Mouse (Mus musculus): ENCODE measurements at regions not wholly inside any gene's neighbourhood (a gene's known extent, or its start where the extent isn't known, plus 50 kb on each side); places are given as distances from the start of the nearest gene placed in this dataset.
"Not testable (repeated sequence)": the region's sequence is repeated elsewhere in the genome, so short reads cannot be mapped to it uniquely, and the experiment has no call there.

DNA sequence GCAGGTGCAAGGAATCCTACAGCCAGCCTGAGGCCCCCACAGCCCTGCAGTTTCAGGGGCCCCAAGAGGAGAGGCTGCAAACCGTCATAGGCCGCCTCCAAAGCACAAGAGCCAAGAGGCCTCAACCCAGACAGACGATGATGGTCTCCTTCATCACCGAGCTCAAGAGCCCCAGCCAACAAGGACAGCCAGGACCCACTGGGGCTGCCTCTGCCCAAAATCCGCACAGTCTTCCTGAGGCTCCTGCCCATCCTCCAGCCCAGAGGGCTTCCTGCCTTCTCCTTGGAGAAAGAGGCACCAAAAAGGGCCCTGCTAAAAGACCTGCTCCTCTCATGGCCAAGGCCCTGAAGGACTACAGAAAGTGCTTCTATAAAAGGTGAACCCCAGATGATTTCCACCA is 112.3 kb downstream of the Nus1 start:
- DNase-seq = not testable (repeated sequence)

DNA sequence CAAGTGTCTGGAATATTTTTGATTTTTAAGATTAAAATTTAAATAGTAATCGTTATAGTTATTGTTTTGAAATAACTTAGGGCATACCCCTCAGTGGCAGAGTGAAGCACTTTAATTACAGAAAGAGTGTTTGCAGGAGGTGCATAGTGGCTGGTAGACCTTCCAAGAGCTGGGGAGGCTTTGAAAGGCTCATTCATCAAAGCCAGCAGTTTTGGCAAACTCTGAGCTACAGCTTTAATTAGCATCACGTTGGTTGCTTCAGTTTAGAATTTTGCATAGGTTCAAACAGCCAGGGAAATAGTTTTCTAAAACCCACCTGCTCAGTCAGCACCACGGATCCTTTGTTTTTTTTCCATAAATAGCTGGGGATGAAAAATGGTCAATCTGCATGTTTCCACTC is 113.5 kb downstream of the Nus1 start:
- DNase-seq = no peak

DNA sequence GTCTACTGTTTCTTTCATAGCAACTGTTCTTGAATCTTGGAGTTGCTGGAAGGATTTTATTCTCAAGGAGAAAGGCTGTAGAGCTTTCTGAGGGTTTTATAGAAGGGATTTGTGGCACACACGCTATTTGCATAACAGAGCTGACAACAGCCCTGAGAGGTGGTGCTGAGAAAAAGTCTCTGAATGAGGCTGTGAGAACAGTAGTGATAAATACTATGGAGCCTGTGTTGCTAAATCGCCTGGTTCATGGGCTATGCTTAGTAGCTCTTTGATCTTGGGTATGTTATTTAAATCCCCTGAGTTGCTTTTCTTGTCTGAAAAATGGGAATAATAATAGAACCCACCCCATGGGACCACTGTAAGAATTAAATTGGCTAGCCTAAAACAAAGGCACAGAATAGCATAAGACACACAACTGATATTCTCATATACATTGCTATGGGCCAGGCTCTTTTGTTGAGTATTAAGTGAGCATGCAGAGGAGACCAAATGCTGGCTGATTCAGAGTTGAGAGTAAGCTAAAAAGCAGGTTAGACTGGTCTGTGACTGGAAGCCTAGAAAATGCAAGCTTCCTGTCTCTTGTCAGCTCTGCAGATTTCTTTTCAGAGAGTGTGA is 116.0 kb downstream of the Nus1 start:
- DNase-seq = no peak

DNA sequence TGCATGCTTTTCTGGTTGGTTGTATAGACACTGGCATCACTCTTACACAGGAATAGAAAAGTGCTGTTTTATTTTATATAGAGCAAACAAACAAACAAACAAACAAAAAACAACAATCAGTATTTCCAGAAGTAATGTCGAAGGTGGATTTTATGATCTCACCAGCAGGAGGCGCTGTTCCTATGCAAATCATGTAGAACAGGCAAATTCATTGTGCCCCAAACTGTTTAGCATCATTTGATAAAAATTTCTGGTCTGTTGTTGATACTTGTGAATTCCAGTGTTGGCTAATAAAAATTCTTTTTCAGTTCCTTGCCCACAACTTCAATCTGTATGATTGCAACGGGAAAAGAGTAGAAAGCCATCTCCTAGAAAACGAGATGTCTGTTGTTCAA is 116.5 kb downstream of the Nus1 start:
- DNase-seq = peak in 1 of 2 experiments; percentile 31

DNA sequence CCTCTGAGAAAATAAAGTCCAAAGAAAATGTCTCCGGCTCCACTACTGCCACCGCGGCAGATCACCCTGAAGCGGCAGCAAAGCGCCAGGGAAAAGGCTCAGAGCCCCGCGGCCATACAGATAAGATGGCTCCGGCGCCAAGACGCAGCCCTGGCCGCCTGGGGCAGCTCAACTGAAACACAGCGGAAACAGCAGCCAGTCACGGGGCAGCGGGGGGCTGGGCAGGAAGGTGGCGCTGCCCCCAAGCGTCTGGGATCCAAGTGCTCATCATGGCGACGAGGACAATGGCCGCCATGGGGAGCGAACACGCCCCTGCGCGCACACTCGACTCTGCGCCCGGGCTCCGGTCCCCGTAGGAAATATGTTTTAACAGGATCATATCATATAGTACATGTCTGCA is 128.2 kb downstream of the Nus1 start:
- DNase-seq = no peak

DNA sequence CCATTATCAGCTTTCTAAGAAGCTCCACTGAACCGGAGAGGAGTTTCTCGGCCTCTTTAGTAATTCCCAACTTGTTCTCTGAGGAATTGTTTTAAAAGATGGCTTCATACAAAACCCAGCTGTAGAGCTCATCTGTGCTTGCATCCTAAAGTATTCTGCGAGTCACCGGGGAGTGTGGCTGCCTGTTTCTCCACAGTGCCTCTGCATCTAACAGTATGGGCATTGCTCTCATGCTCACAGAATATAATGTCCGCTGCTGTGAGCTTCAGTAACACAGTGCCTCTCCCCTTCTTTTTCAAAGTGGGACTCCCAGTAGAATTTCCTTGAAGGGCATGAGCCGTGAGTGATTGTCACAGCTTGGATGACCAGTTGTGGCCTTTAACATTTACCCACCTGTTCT is 113.0 kb upstream of the Slc35f1 start:
- DNase-seq = no peak

DNA sequence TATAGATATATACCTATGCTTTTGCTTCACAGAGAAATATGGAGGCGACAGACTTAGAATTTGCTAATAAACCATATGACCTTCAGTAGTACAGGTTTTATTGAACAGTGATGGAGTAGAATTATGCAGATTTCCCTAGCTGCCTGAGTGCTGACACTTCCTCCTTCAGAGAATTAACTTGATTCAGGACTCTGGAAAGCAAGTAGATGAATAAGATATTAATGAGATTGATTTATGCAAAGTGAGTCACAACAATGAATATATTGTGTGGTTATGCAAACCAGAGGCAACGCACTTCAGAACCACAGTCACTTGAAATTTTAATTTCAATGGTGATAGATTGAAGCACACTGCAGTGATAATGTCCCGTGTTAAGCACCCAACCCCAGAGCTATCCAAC is 112.5 kb upstream of the Slc35f1 start:
- DNase-seq = no peak

DNA sequence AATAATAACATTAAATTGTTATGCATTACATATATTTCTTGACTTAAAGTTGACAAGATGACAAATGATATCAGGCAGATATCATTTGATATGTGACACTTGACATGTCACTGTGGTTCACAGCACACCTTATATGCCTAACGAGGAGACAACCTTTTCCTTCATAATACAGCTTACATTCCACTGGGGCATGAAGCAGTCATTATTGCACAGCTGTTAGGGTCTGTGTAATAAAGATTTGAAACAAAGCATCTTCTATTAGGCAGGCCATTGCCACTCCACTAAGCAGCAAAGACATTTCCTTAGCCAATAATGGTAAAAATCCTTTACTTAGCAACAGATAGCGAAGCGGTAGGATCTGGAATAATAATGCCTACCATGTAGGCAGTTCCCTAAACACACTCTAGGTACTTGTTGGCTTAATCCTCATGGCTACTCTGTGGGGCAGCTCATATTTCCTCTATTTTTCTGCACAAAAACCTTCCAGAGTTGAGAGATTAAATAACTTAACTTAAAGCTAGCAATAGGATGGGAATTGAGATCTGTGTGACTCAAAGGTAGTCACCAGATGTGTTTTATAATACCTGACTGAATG is 112.0 kb upstream of the Slc35f1 start:
- no peak for DNase-seq

DNA sequence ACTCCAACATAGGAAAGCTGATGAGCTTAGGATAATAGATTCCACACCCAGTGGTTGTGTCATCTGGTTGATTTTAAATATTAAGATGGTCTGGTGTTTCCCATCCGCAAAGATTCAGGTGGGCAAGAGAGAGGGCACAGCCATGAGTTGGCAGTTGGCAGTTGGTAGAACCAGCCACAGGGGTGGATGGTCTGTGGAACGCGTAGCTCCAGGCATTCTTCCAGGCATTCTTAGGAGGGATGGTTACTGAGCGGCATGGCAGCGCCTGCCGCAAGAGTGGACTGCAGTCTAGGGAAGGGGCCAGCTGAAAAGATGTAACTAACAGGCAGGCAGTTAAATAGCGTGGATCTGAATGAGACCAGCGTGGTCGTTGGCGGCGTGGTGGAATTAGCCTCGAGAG is 96.6 kb upstream of the Slc35f1 start:
- DNase-seq = no peak
